Mouse (Mus musculus) layer of hippocampus, adult 11-12 months (tissue): ENCODE data around the gene Igsf21.

Source experiments
- DNase-seq: peaks from one replicate; pipeline ENCODE4 v3.0.0; 2022; ENCODE audit warnings: low spot score

Igsf21 gene

GRCm38 (mm10) chr4:140196717-140197116, 49.9 kb downstream of the Igsf21 start:
- DNase-seq = no peak

- DNase-seq = peak; percentile 27
These were observed 54.1 kb downstream of the Igsf21 start for GRCm38 (mm10) chr4:140192276-140193002.

GRCm38 (mm10) chr4:140189601-140190000, 57.0 kb downstream of the Igsf21 start:
- DNase-seq = no peak

GRCm38 (mm10) chr4:140188626-140189025, 58.0 kb downstream of the Igsf21 start:
- DNase-seq = no peak

GRCm38 (mm10) chr4:140187404-140188145, 59.0 kb downstream of the Igsf21 start:
- no peak for DNase-seq

GRCm38 (mm10) chr4:140179576-140179975, 67.0 kb downstream of the Igsf21 start:
- no peak for DNase-seq

GRCm38 (mm10) chr4:140177055-140177454, 69.5 kb downstream of the Igsf21 start:
- no peak for DNase-seq

- no peak for DNase-seq
These were observed 72.7 kb downstream of the Igsf21 start for GRCm38 (mm10) chr4:140173746-140174399.

GRCm38 (mm10) chr4:140173084-140173483, 73.5 kb downstream of the Igsf21 start:
- no peak for DNase-seq

- DNase-seq = no peak
These were observed 74.7 kb downstream of the Igsf21 start for GRCm38 (mm10) chr4:140171917-140172316.

- no peak for DNase-seq
These were observed 75.4 kb downstream of the Igsf21 start for GRCm38 (mm10) chr4:140171189-140171588.

GRCm38 (mm10) chr4:140165851-140166250, 80.7 kb downstream of the Igsf21 start:
- no peak for DNase-seq

GRCm38 (mm10) chr4:140164662-140165061, 81.9 kb downstream of the Igsf21 start:
- no peak for DNase-seq

GRCm38 (mm10) chr4:140159617-140160016, 87.0 kb downstream of the Igsf21 start:
- no peak for DNase-seq

GRCm38 (mm10) chr4:140154899-140155463, 91.6 kb downstream of the Igsf21 start:
- no peak for DNase-seq

- peak; percentile 35 for DNase-seq
These were observed 92.1 kb downstream of the Igsf21 start for GRCm38 (mm10) chr4:140154484-140154883.

- peak; percentile 29 for DNase-seq
These were observed 92.9 kb downstream of the Igsf21 start for GRCm38 (mm10) chr4:140153711-140154114.

GRCm38 (mm10) chr4:140153101-140153500, 93.5 kb downstream of the Igsf21 start:
- DNase-seq = peak; percentile 59

- DNase-seq = no peak
These were observed 96.9 kb downstream of the Igsf21 start for GRCm38 (mm10) chr4:140149706-140150105.

- DNase-seq = peak; percentile 31
These were observed 98.5 kb downstream of the Igsf21 start for GRCm38 (mm10) chr4:140147857-140148695.

- no peak for DNase-seq
These were observed 99.3 kb downstream of the Igsf21 start for GRCm38 (mm10) chr4:140147079-140147840.
